In genomic region chr11:121045286-121045685, GRCm38 (mm10) we compare ENCODE assay signal across 20 mouse cellular contexts. TPM values are rescaled to one million over a fixed set of nuclear protein-coding genes. Genes with fewer than 3 reads are reported as not detected.
DNase-seq lines count a peak whose midpoint lies in the region; ATAC-seq and TF ChIP-seq lines count a peak whose summit lies in the region.
"Had no signal": no experiment of that assay in that cellular context is flagged by ENCODE, and none has a peak within 500 bp of the region (broad histone marks: within the 10 kb centered on the region; RNA-seq: fewer than 3 reads in every experiment).

No protein-coding gene starts in this region.

- no peaks in the 10 kb centered on the region for H3K4me1 ChIP-seq in kidney, adult 2 months (ENCODE audit: control insufficient read depth, insufficient read depth, low read length)
- 0 out of 2 replicates have a peak, but pooled peaks cover 10% of the 10 kb centered on the region for H3K4me1 ChIP-seq in lung, embryonic 15.5 days
- H3K4me1 ChIP-seq in lung, postnatal 0 days (ENCODE audit: insufficient read depth, low read depth, low read length): no peaks in the 10 kb centered on the region
- H3K4me1 ChIP-seq: heart, embryonic 13.5 days; hindbrain, embryonic 12.5 days had no signal

- no peak; the same call in 1 of the 2 replicates for ATAC-seq in lung, embryonic 15.5 days (ENCODE audit: borderline replicate concordance, extremely low read depth, low FRiP score, low TSS enrichment)
- ATAC-seq in lung, postnatal 0 days: peak; percentile 45
- ATAC-seq: forebrain, embryonic 14.5 days; Patski had no signal

- H3K4me3 ChIP-seq in kidney, adult 2 months (ENCODE audit: insufficient read depth, low read depth, low read length): no peak overlapping the region
- H3K4me3 ChIP-seq in lung, embryonic 15.5 days: no peak overlapping the region
- no peak overlapping the region for H3K4me3 ChIP-seq in lung, postnatal 0 days (ENCODE audit: low read depth, low read length)
- H3K4me3 ChIP-seq: embryonic facial prominence, embryonic 10.5 days; heart, embryonic 13.5 days; hindbrain, embryonic 12.5 days had no signal

- TF ChIP-seq CTCF in kidney, adult 2 months (conservative IDR thresholded peaks at IDR 0.05; ENCODE audit: insufficient read depth, insufficient read length, low read depth, low read length): no peak
- no peak for TF ChIP-seq CTCF in lung, postnatal 0 days (IDR thresholded peaks at IDR 0.05)

- H3K9ac ChIP-seq in lung, embryonic 15.5 days: no peak overlapping the region
- H3K9ac ChIP-seq in lung, postnatal 0 days (replicated peaks; ENCODE audit: low read depth): no peak overlapping the region
- H3K9ac ChIP-seq: heart, embryonic 13.5 days; hindbrain, embryonic 12.5 days had no signal

- H3K36me3 ChIP-seq in kidney, adult 2 months (ENCODE audit: control insufficient read depth, insufficient read depth, low read length): no peaks in the 10 kb centered on the region
- H3K36me3 ChIP-seq in lung, embryonic 15.5 days: no peaks in the 10 kb centered on the region
- H3K36me3 ChIP-seq in lung, postnatal 0 days (ENCODE audit: insufficient read depth, low read length): no peaks in the 10 kb centered on the region
- H3K36me3 ChIP-seq: embryonic facial prominence, embryonic 10.5 days; heart, embryonic 13.5 days; hindbrain, embryonic 12.5 days had no signal

- H3K27me3 ChIP-seq in kidney, adult 2 months (replicated peaks; ENCODE audit: control insufficient read depth, insufficient read depth, low read length): no peaks in the 10 kb centered on the region
- no peaks in the 10 kb centered on the region for H3K27me3 ChIP-seq in lung, embryonic 15.5 days
- no peaks in the 10 kb centered on the region for H3K27me3 ChIP-seq in lung, postnatal 0 days (replicated peaks; ENCODE audit: insufficient read depth, low read length)

- H3K4me2 ChIP-seq in lung, embryonic 15.5 days: no peak overlapping the region
- no peak overlapping the region for H3K4me2 ChIP-seq in lung, postnatal 0 days (replicated peaks; ENCODE audit: low read depth, low read length)
- H3K4me2 ChIP-seq: heart, embryonic 13.5 days; hindbrain, embryonic 12.5 days had no signal

- H3K27ac ChIP-seq in kidney, adult 2 months (ENCODE audit: insufficient read depth, low read depth, low read length): no peak overlapping the region
- peak overlapping the region; percentile 29; the same call in 1 of the 2 replicates for H3K27ac ChIP-seq in lung, embryonic 15.5 days
- no peak overlapping the region for H3K27ac ChIP-seq in lung, postnatal 0 days (ENCODE audit: low read length)
- H3K27ac ChIP-seq: embryonic facial prominence, embryonic 10.5 days; heart, embryonic 13.5 days; hindbrain, embryonic 12.5 days had no signal

- no peaks in the 10 kb centered on the region for H3K9me3 ChIP-seq in lung, embryonic 15.5 days
- no peaks in the 10 kb centered on the region for H3K9me3 ChIP-seq in lung, postnatal 0 days (ENCODE audit: low read length)
- H3K9me3 ChIP-seq: embryonic facial prominence, embryonic 10.5 days; heart, embryonic 13.5 days; hindbrain, embryonic 12.5 days had no signal

- TF ChIP-seq EP300 in lung, postnatal 0 days (IDR thresholded peaks at IDR 0.05): no peak

- 83% methylated on average over 1 of the region's 1 CpGs for WGBS in kidney, adult 2 months
- 44% methylated on average over 1 of the region's 1 CpGs for WGBS in lung, embryonic 15.5 days
- 37% methylated on average over 1 of the region's 1 CpGs for WGBS in lung, postnatal 0 days

- no peak for TF ChIP-seq POLR2A in kidney, adult 2 months (IDR thresholded peaks at IDR 0.05; ENCODE audit: low read depth, low read length)

- peak; percentile 36 for DNase-seq in kidney, adult 2 months
- no peak for DNase-seq in kidney, adult 9 months
- no peak for DNase-seq in lung, postnatal 4 days
- DNase-seq in ZHBTc4 (ENCODE audit: low read depth, low spot score): peak; percentile 27
- DNase-seq in lung, postnatal 0 days (ENCODE audit: low spot score): peak; percentile 64
- no peak for DNase-seq in ovary, postnatal 14 days (ENCODE audit: low spot score)
- DNase-seq: adrenal gland, adult 2 months; adrenal gland, postnatal 25 days; cerebellum, adult 2 months; cerebellum, postnatal 10 days; gastrocnemius, postnatal 36 days; heart, adult 11 months; heart, postnatal 36 days had no signal

RNA-seq across cellular contexts. Expression of gene Cd7, which starts 6.1 kb away (rescaled TPM):
- polyA plus RNA-seq in kidney, adult 2 months (2012; rRNA removed): 1.2 and 3.0 TPM in 2 replicates
- polyA plus RNA-seq in lung, embryonic 15.5 days (2015; fragmentation: Nextera tagmentation; extraction: Ambion mirVana): 0.65 and 1.5 TPM in 2 replicates
- polyA plus RNA-seq in lung, postnatal 0 days (2015; fragmentation: Nextera tagmentation; extraction: Ambion mirVana): 2.4 TPM in 2 replicates
- polyA plus RNA-seq: embryonic facial prominence, embryonic 10.5 days; forebrain, embryonic 14.5 days; heart, postnatal 0 days; hindbrain, embryonic 12.5 days; Patski had no signal

RNA-seq across cellular contexts. Expression of gene Sectm1b, which starts 18.1 kb away (rescaled TPM):
- polyA plus RNA-seq in kidney, adult 2 months (2012; rRNA removed): 66.6 and 75.2 TPM in 2 replicates
- not detected in 2 replicates for polyA plus RNA-seq in lung, embryonic 15.5 days (2015; fragmentation: Nextera tagmentation; extraction: Ambion mirVana)
- polyA plus RNA-seq in lung, postnatal 0 days (2015; fragmentation: Nextera tagmentation; extraction: Ambion mirVana): 0.24 and 0.31 TPM in 2 replicates
- polyA plus RNA-seq: adrenal gland, adult 2 months; cerebellum, adult 2 months; embryonic facial prominence, embryonic 10.5 days; forebrain, embryonic 14.5 days; heart, embryonic 13.5 days; hindbrain, embryonic 12.5 days had no signal

RNA-seq across cellular contexts. Expression of gene Sectm1a, which starts 35.7 kb away (rescaled TPM):
- 2.1 and 2.8 TPM in 2 replicates for polyA plus RNA-seq in kidney, adult 2 months (2012; rRNA removed)
- polyA plus RNA-seq in lung, embryonic 15.5 days (2015; fragmentation: Nextera tagmentation; extraction: Ambion mirVana): 0.26 TPM in 1 of 2 replicates, not detected in the other
- polyA plus RNA-seq in lung, postnatal 0 days (2015; fragmentation: Nextera tagmentation; extraction: Ambion mirVana): 0.29 TPM in 2 replicates
- polyA plus RNA-seq: cerebellum, adult 2 months; embryonic facial prominence, embryonic 10.5 days; forebrain, embryonic 14.5 days; heart, embryonic 13.5 days; hindbrain, embryonic 12.5 days had no signal

RNA-seq across cellular contexts. Expression of gene Csnk1d, which starts 54.2 kb away (rescaled TPM):
- 63.3 and 71.0 TPM in 2 replicates for polyA plus RNA-seq in kidney, adult 2 months (2012; rRNA removed)
- polyA plus RNA-seq in lung, embryonic 15.5 days (2015; fragmentation: Nextera tagmentation; extraction: Ambion mirVana): 132 and 133 TPM in 2 replicates
- 83.7 and 84.4 TPM in 2 replicates for polyA plus RNA-seq in lung, postnatal 0 days (2015; fragmentation: Nextera tagmentation; extraction: Ambion mirVana)

Comparison
In these comparisons a context has a peak if more than half of its experiments do, and no peak if none do; other contexts are left out.
1. DNase-seq: peak in kidney, adult 2 months (single experiment), ZHBTc4 (single experiment) and lung, postnatal 0 days (single experiment); none in kidney, adult 9 months (single experiment), lung, postnatal 4 days (0 of 2) and ovary, postnatal 14 days (single experiment).
2. RNA of gene Sectm1b, which starts 18.1 kb away (polyA plus RNA-seq): 66.6 to 75.2 TPM in kidney, adult 2 months; 0.24 to 0.31 TPM in lung, postnatal 0 days and not detected in lung, embryonic 15.5 days; every median in the first group is over 10 times any median in the second.